Mouse (Mus musculus) hindlimb bud, embryonic 11.5 days (tissue): ENCODE data around the gene Fbh1.

Experiments
- DNase-seq: peaks from one replicate; pipeline ENCODE4 v3.0.0-alpha.2; 2012; ENCODE audit warnings: low read depth, low spot score; ENCODE audit errors: extremely low spot score

The Fbh1 gene

GRCm38 (mm10) chr2:11777091-11778068 is at the start of gene Fbh1, which contains the start of gene Ankrd16:
Gene Fbh1, minus strand, starts transcription at chr2:11777582.
Gene Ankrd16, plus strand, starts transcription at chr2:11777876.
- peak; percentile 99 for DNase-seq

DNA sequence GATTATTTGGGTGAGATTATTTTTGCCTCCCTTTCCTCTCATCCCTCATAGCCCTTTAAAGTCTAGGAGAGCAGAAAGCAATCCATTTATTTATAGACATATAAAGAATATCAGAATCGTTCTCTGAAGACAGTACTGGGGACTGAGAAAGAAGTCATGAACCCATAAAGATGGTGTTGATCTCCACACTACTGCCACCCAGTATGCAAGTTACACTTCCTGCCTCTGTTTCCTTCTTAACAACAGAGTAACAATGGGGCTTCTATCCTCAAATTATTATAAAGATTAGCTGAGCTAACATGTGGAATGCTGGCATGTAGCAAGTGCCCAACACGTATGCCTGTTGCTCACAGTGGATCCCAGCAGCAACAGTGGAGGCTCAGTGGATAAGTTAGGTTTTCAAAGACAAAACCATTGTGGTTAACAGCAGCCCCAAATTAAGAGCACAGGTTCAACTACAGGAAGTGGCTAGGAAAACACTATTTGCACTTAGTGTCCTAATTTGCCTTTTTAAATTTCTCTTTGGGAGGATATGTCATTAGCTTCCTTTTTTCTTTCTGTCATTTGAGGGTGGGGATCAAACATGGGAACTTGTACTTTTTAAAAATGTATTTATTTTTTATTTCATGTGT is 24.0 kb upstream of the Fbh1 start:
- DNase-seq = no peak

DNA sequence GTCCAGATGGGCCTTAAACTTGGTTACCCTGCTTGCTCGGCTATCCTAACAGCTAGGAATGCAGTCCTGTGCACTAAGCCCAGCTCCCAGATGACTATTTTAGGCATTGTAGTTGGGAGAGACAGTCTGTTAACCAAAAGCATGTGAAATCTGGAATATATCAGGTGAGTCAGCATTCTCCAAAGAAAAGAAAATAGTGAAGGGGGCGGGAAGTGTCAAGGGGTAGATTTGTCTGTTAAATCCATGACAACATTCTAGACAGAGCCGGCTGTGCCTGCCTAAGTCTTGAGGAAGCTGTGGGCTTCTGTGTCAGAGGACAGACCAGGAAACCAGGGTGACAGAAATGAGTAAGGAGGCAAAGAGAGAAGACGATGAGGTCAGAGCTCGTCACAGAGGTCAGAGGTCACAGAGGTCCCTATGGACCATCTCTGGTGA is 20.6 kb upstream of the Fbh1 start:
- no peak for DNase-seq

- no peak for DNase-seq
Measured at GRCm38 (mm10) chr2:11794668-11795067, 17.3 kb upstream of the Fbh1 start.

DNA sequence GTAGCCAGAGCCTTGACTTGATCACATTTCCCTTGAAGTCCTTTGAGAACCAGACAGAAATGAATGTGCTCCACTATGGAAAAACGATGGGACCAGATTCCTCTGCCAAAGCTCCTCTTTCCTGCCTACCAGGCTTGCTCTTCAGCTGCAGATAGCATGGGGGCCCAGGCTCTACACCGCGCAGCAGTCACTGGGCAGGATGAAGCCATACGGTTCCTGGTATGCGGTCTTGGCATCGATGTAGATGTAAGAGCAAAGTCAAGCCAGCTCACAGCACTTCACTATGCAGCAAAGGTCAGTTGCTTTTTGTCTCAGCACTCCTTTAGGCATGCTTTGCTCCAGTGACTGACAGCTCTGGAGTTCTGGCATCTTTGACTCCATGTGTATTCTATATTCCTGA is 6.8 kb upstream of the Fbh1 start:
- no peak for DNase-seq

DNA sequence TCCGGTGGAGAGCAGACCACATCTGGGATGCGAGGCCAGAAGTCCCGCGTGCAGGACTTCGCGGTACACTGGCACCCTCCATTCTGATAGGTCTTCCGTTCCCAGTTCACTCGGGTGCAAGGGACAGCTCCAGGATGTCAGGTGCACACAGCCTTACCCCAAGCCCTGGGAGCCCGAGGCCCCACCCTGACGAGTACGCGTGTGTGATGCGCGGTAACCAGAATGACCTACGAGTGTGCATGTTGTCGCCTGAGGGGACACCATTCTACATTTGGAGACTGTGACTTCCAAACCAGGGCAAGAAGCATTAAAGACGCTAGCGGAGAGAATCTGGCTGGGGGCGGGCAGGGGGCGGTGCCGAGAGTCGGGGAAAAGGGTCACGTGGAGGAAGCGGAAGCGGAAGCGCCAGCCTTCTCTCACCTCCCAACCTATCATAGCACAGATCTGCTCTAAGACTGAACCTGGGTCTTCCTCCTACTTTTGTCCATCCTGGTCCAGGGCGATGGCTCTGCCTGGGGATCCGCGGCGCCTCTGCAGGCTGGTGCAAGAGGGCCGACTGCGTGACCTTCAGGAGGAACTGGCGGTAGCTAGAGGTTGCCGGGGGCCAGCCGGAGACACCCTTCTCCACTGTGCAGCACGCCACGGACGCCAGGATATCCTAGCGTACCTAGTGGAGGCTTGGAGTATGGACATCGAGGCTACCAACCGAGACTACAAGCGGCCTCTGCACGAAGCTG is 873 bp upstream of the Fbh1 start:
- peak; percentile 73 for DNase-seq

- DNase-seq = no peak
Measured at GRCm38 (mm10) chr2:11776415-11776814, 967 bp downstream of the Fbh1 start.

DNA sequence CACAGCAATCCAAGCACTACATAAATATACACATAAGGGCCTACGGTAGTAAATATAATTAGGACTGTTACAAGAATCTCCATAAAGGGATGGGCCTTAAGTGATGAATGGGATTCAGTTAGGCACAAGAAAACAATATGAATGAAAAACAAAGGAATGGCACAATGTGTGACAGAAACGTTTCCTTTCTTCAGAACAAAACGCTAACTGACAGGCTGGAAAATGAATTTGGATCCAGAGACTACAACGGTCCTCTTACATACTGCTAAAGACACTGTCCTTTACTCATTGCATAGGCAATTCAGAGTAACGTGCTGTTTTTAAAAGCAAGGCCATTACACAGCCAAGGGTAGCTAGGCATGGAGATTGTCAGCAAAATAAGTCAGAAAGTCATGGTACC is 2.3 kb downstream of the Fbh1 start:
- no peak for DNase-seq

DNA sequence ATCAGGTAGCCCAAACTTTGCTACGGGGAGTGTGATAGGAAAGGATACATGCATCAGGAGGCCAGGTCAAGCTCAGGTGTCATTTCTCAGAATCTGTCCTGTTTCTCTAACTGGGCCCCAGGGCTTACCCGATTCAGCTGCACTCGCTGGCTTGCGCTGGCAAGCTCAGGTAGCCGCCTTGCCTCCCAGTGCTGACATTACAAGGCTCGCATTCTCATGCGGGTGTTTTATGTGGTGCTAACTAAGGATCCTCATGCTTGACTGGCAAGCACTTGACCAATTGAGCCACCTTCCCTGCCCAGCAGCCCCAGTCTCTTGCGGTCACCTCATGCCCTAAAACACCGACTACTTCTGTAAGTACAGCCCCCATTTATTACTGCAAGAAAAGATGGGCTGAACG is 3.0 kb downstream of the Fbh1 start:
- DNase-seq = no peak

GRCm38 (mm10) chr2:11772401-11772800 is 5.0 kb downstream of the Fbh1 start:
- no peak for DNase-seq

DNA sequence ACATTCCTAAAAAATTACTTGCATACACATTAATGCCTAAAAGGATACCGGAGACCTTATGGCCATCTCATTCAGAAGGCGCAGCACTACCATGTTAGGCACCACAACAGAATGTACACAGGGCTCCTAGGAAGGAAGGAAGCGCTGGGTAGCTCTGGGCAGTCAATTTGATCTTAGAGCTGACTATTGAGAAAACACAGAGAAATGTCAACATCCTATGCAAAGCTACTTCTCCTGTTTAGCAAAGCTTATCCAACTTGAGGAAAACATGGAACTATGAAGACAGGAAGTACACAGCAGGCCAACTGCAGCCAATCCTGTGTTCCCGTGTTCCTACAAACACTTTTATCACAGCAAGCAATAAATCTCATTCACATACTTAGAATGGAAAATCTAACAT is 5.7 kb downstream of the Fbh1 start:
- DNase-seq = no peak

- DNase-seq = no peak
Measured at GRCm38 (mm10) chr2:11767161-11767545, 10.2 kb downstream of the Fbh1 start.

GRCm38 (mm10) chr2:11766485-11767160 is 10.8 kb downstream of the Fbh1 start:
- no peak for DNase-seq

DNA sequence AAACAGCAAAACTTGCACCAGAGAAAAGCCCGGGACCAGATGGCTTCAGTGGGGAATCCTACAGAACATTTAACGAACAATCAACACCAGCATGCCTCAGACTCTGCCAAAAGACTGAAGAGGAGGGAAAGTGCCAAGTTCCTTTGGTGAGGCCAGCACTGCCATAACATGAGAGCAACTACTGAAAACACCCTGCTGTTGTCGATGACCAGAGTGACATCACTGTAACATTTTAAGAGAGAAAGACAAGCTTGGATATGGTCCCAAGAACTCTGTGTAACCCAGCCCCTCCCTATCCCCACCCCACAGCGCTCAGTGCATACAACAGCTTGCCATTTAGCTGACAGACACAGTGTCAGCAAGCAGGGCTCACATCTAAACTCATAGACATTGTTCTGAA is 11.7 kb downstream of the Fbh1 start:
- DNase-seq = no peak

- no peak for DNase-seq
Measured at GRCm38 (mm10) chr2:11762541-11762940, 14.8 kb downstream of the Fbh1 start.

DNA sequence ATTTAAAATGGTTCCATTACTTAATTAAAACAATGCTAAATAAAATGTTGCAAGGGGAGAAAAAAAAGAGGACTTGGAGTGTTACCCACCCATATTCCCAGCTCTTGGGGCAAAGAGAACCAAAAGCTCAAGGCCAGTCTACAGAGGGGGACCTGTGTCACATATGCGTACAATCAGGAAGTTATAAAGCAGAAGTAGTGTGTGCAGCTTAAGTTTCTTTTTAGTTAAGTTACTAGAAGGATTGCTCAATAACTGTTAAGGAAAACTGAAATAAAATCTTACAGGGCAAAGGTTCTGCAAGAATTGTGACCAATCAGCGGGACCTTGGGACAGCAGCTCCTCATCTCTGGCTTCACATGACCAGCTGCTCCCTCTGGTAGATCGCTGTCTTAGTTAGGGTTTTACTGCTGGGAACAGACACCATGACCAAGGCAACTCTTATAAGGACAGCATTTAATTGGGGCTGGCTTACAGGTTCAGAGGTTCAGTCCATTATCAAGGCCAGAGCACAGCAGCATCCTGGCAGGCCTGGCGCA is 37.8 kb downstream of the Fbh1 start:
- no peak for DNase-seq

- no peak for DNase-seq
Measured at GRCm38 (mm10) chr2:11738794-11739193, 38.6 kb downstream of the Fbh1 start.

GRCm38 (mm10) chr2:11735853-11736252 is 41.5 kb downstream of the Fbh1 start:
- DNase-seq = no peak

DNA sequence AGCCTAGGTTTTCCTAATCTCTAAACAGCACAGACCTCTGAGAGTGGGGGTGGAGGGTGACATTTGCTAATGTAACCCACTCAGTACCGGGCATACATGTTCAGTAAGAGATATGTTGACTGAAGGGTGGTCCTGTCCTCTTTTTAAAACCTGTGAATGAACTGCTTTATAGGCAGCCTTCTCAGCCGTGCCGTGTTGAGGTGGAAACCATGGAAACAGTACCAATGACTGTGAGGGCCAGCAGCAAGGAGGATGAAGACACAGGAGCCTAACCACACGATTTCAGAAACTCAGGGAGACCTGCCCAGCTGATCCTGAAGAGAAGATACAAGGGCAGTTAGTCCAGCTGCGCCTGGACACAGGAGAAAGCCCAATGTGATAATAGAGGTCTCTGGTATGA is 44.4 kb downstream of the Fbh1 start:
- no peak for DNase-seq

DNA sequence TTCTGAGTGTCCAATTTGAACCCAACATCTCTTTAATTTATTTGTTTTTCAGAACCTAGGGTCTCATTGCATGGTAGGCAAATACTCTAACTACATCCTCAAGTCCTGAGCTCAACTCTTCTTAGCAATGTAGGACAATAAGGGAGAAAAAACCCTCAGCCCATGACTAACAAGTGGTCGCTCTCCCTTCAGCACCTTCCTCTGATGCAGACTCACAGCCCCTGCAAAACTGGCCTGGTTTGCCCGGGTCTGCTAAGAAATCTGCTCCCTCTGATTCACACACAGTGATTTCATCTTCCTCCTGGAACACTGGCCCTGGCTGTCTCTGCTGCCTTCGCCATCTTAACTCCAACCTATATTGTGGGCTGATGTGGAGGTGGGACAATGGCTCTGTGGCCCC is 48.3 kb downstream of the Fbh1 start:
- DNase-seq = no peak

GRCm38 (mm10) chr2:11727574-11727973 is 49.8 kb downstream of the Fbh1 start:
- DNase-seq = no peak
